Mouse (Mus musculus): ENCODE measurements around the gene Cox5a. TPM values are rescaled to one million over a fixed set of nuclear protein-coding genes. Genes with fewer than 3 reads are reported as not detected.

Gene Cox5a
- polyA plus RNA-seq (2017; shearing (Covaris generic)): 235 TPM

GRCm38 (mm10) chr9:57521056-57521911 lies at the start of gene Cox5a:
TSS of gene Cox5a (plus strand) at chr9:57521274.

GRCm38 (mm10) chr9:57503622-57504380 lies 17.3 kb upstream of the Cox5a start, which contains the start of gene Rpp25:
TSS of gene Rpp25 (plus strand) at chr9:57504026.

GRCm38 (mm10) chr9:57537044-57537727 lies 16.1 kb downstream of the Cox5a start, which contains the start of gene Fam219b:
TSS of gene Fam219b (plus strand) at chr9:57537528.

GRCm38 (mm10) chr9:57552139-57552887 lies 31.2 kb downstream of the Cox5a start, which contains the start of gene Mpi:
TSS of gene Mpi (minus strand) at chr9:57552763.

GRCm38 (mm10) chr9:57560861-57561710 lies 40.0 kb downstream of the Cox5a start, which contains the start of gene Scamp2:
TSS of gene Scamp2 (plus strand) at chr9:57560943.

Other genes starting within 250 kb of the Cox5a start
- gene Ppcdc, start 81.2 kb upstream of the Cox5a start, polyA plus RNA-seq (2017; shearing (Covaris generic)): 185 TPM
- 0.73 TPM for gene Scamp5, start 53.2 kb upstream of the Cox5a start, polyA plus RNA-seq (2017; shearing (Covaris generic))
- not detected for gene Rpp25, start 17.2 kb upstream of the Cox5a start, polyA plus RNA-seq (2017; shearing (Covaris generic))
- 16.4 TPM for gene Fam219b, start 16.3 kb downstream of the Cox5a start, polyA plus RNA-seq (2017; shearing (Covaris generic))
- gene Mpi, start 31.5 kb downstream of the Cox5a start, polyA plus RNA-seq (2017; shearing (Covaris generic)): 22.8 TPM
- gene Scamp2, start 39.7 kb downstream of the Cox5a start, polyA plus RNA-seq (2017; shearing (Covaris generic)): 121 TPM
- gene Ulk3, start 68.2 kb downstream of the Cox5a start, polyA plus RNA-seq (2017; shearing (Covaris generic)): 98.6 TPM
- gene Cplx3, start 85.0 kb downstream of the Cox5a start, polyA plus RNA-seq (2017; shearing (Covaris generic)): not detected
- gene Lman1l, start 99.5 kb downstream of the Cox5a start, polyA plus RNA-seq (2017; shearing (Covaris generic)): 0.20 TPM
- 193 TPM for gene Csk, start 132.4 kb downstream of the Cox5a start, polyA plus RNA-seq (2017; shearing (Covaris generic))
- gene Cyp1a2, start 162.4 kb downstream of the Cox5a start, polyA plus RNA-seq (2017; shearing (Covaris generic)): not detected
- gene Cyp1a1, start 166.7 kb downstream of the Cox5a start, polyA plus RNA-seq (2017; shearing (Covaris generic)): 1.0 TPM
- gene Edc3, start 187.3 kb downstream of the Cox5a start, polyA plus RNA-seq (2017; shearing (Covaris generic)): 58.7 TPM
- 183 TPM for gene Clk3, start 244.6 kb downstream of the Cox5a start, polyA plus RNA-seq (2017; shearing (Covaris generic))

Measured in inflammation-experienced regulatory T-cells, adult 16 weeks (primary cell).